Mouse (Mus musculus) liver, embryonic 16.5 days (tissue): Measurements from ENCODE around the gene Pmel. TPM values are rescaled to one million over a fixed set of nuclear protein-coding genes. Genes with fewer than 3 reads are reported as not detected.

Experiments
- ATAC-seq: fragments of 200-750 bp; cut with Nextera tagmentation; 2 replicates; pipeline ENCODE4 v1.8.0; 2017; ENCODE audit warnings: low read depth, mild to moderate bottlenecking, moderate number of reproducible peaks, moderate library complexity
- H3K27ac ChIP-seq: fragments of 300-500 bp; sonication (generic); 2 replicates; pipeline ENCODE4 v1.5.1; 2014; ENCODE audit warnings: mild to moderate bottlenecking, low read length
- H3K27me3 ChIP-seq: fragments of 300-500 bp; sonication (generic); 2 replicates; pipeline ENCODE4 v1.6.1; 2014; ENCODE audit warnings: low read depth, low read length, mixed read lengths; ENCODE audit not compliant: control insufficient read depth, insufficient read depth
- H3K36me3 ChIP-seq: fragments of 300-500 bp; sonication (generic); 2 replicates; pipeline ENCODE4 v1.6.1; 2014; ENCODE audit warnings: mild to moderate bottlenecking; ENCODE audit not compliant: control insufficient read depth, insufficient read depth
- H3K4me1 ChIP-seq: fragments of 300-500 bp; sonication (generic); 2 replicates; pipeline ENCODE4 v1.6.1; 2014; ENCODE audit warnings: low read depth, low read length, mixed read lengths; ENCODE audit not compliant: control insufficient read depth
- H3K4me2 ChIP-seq: fragments of 300-500 bp; sonication (generic); 2 replicates; pipeline ENCODE4 v1.6.1; 2014; ENCODE audit warnings: low read depth, low read length, mixed read lengths
- H3K4me3 ChIP-seq: fragments of 300-500 bp; sonication (generic); 2 replicates; pipeline ENCODE4 v1.5.1; 2014; ENCODE audit warnings: low read depth, mild to moderate bottlenecking, low read length
- H3K9ac ChIP-seq: fragments of 300-500 bp; sonication (generic); 2 replicates; pipeline ENCODE4 v1.6.1; 2014; ENCODE audit warnings: low read depth, low read length
- H3K9me3 ChIP-seq: fragments of 300-500 bp; sonication (generic); replicated peaks from 2 replicates; pipeline ENCODE4 v1.6.1; 2016; ENCODE audit warnings: low read length; ENCODE audit not compliant: control insufficient read depth
- WGBS: fragments of 180-500 bp; shearing (Covaris S2); extraction: QIAGEN DNeasy Blood & Tissue Kit; methylation state at CpG from one replicate; pipeline ENCODE4 v1.1.7; 2014; ENCODE audit not compliant: insufficient replicate concordance; 5-methylcytosine and 5-hydroxymethylcytosine counted together
- polyA plus RNA-seq: library from polyadenylated mRNA; unstranded; fragments of >200 nt; fragmentation: Nextera tagmentation; extraction: Ambion mirVana; gene quantifications from 2 replicates; pipeline ENCODE4 v1.2.1, GENCODE M21; 2015

Pmel gene
- polyA plus RNA-seq, 1 experiment from 2014 or later = 0.59 TPM

GRCm38 (mm10) chr10:128665806-128666205 lies 38.2 kb upstream of the Pmel start:
- H3K27me3 ChIP-seq = peaks cover 27% of the 10 kb centered on the region
- no peak for ATAC-seq
- 92% methylated on average over 2 of the region's 2 CpGs for WGBS
- peak overlapping the region; percentile 33; the same call in 1 of the 2 replicates for H3K4me2 ChIP-seq
- no peak overlapping the region for H3K9ac ChIP-seq
- H3K4me3 ChIP-seq = no peak overlapping the region
- H3K27ac ChIP-seq = peak overlapping the region; percentile 69
- no peaks in the 10 kb centered on the region for H3K36me3 ChIP-seq
- H3K4me1 ChIP-seq = peaks cover 41% of the 10 kb centered on the region
- H3K9me3 ChIP-seq = no peaks in the 10 kb centered on the region

GRCm38 (mm10) chr10:128668790-128669672 lies 35.0 kb upstream of the Pmel start:
- Histone ChIP-seq H3K27me3 (peaks cover 33% of the 10 kb centered on the region), H3K36me3 (no peaks in the 10 kb centered on the region), H3K4me2 (peak overlapping the region; percentile 76), H3K9ac (peak overlapping the region; percentile 36; the same call in 1 of the 2 replicates), H3K9me3 (no peaks in the 10 kb centered on the region), H3K27ac (no peak overlapping the region), H3K4me3 (peak overlapping the region; percentile 60), H3K4me1 (peaks cover 33% of the 10 kb centered on the region)
- ATAC-seq = no peak
- WGBS = 2% methylated on average over 42 of the region's 42 CpGs

- no peak for ATAC-seq
- Histone ChIP-seq H3K4me2 (no peak overlapping the region), H3K4me1 (peaks cover 19% of the 10 kb centered on the region), H3K27me3 (peaks cover 33% of the 10 kb centered on the region), H3K9ac (no peak overlapping the region), H3K27ac (no peak overlapping the region), H3K4me3 (no peak overlapping the region), H3K9me3 (no peaks in the 10 kb centered on the region), H3K36me3 (no peaks in the 10 kb centered on the region)
- 87% methylated on average over 9 of the region's 9 CpGs for WGBS
These were observed 32.8 kb upstream of the Pmel start for GRCm38 (mm10) chr10:128671148-128671547.

- Histone ChIP-seq H3K4me2 (peak within 1 kb of the TSS; percentile 91), H3K36me3 (no peaks in the 10 kb centered on the region; the same call in 1 of the 2 replicates), H3K9ac (peak within 1 kb of the TSS; percentile 74), H3K4me3 (peak within 1 kb of the TSS; percentile 82), H3K9me3 (no peaks in the 10 kb centered on the region), H3K4me1 (peaks cover 13% of the 10 kb centered on the region), H3K27me3 (peaks cover 22% of the 10 kb centered on the region), H3K27ac (peak within 1 kb of the TSS; percentile 16)
- ATAC-seq = peak; percentile 95
- under 1% methylated on average over 59 of the region's 60 CpGs for WGBS
These were observed 30.1 kb upstream of the Pmel start, which contains the start of gene Suox for GRCm38 (mm10) chr10:128673763-128674468. Suox (minus strand) TSS chr10:128674073.

GRCm38 (mm10) chr10:128674469-128675008 lies 29.5 kb upstream of the Pmel start:
- Histone ChIP-seq H3K4me2 (peak overlapping the region; percentile 91), H3K27ac (peak overlapping the region; percentile 16; the same call in 1 of the 2 replicates), H3K36me3 (no peaks in the 10 kb centered on the region; the same call in 1 of the 2 replicates), H3K9me3 (no peaks in the 10 kb centered on the region), H3K27me3 (peaks cover 17% of the 10 kb centered on the region), H3K4me1 (peaks cover 11% of the 10 kb centered on the region), H3K9ac (peak overlapping the region; percentile 74), H3K4me3 (peak overlapping the region; percentile 82)
- under 1% methylated on average over 9 of the region's 9 CpGs for WGBS
- ATAC-seq = no peak

GRCm38 (mm10) chr10:128695411-128695991 lies 8.5 kb upstream of the Pmel start:
- Histone ChIP-seq H3K9me3 (no peaks in the 10 kb centered on the region), H3K27me3 (no peaks in the 10 kb centered on the region), H3K27ac (peak overlapping the region; percentile 98), H3K36me3 (peaks cover 13% of the 10 kb centered on the region), H3K9ac (peak overlapping the region; percentile 100), H3K4me1 (peaks cover 25% of the 10 kb centered on the region), H3K4me2 (peak overlapping the region; percentile 84), H3K4me3 (peak overlapping the region; percentile 99)
- under 1% methylated on average over 22 of the region's 22 CpGs for WGBS
- ATAC-seq = no peak

GRCm38 (mm10) chr10:128695992-128696807 lies 7.8 kb upstream of the Pmel start, which contains the start of gene Rab5b:
Rab5b (minus strand) TSS chr10:128696264.
- H3K9me3 ChIP-seq = no peaks in the 10 kb centered on the region
- peak within 1 kb of the TSS; percentile 99 for H3K4me3 ChIP-seq
- peaks cover 25% of the 10 kb centered on the region for H3K4me1 ChIP-seq
- H3K9ac ChIP-seq = peak within 1 kb of the TSS; percentile 100
- H3K27ac ChIP-seq = peak within 1 kb of the TSS; percentile 98
- peak; percentile 96 for ATAC-seq
- WGBS = 1% methylated on average over 39 of the region's 40 CpGs
- H3K4me2 ChIP-seq = peak within 1 kb of the TSS; percentile 84
- peaks cover 19% of the 10 kb centered on the region for H3K36me3 ChIP-seq
- H3K27me3 ChIP-seq = no peaks in the 10 kb centered on the region
